Mouse (Mus musculus) stomach, embryonic 14.5 days (tissue): ENCODE data around the gene Smcr8. TPM values are rescaled to one million over a fixed set of nuclear protein-coding genes. Genes with fewer than 3 reads are reported as not detected.
"Not testable (repeated sequence)": the region's sequence is repeated elsewhere in the genome, so short reads cannot be mapped to it uniquely, and the experiment has no call there.

ENCODE experiments used
- ATAC-seq: fragments of 200-750 bp; cut with Nextera tagmentation; 2 replicates; pipeline ENCODE4 v1.8.0; 2017; ENCODE audit warnings: low read depth, moderate TSS enrichment; ENCODE audit not compliant: insufficient number of reproducible peaks, insufficient read depth, low FRiP score
- H3K27ac ChIP-seq: fragments of 300-500 bp; sonication (generic); 2 replicates; pipeline ENCODE4 v1.5.1; 2014; ENCODE audit warnings: mild to moderate bottlenecking, low read length, moderate library complexity, mixed read lengths
- H3K27me3 ChIP-seq: fragments of 300-500 bp; sonication (generic); 2 replicates; pipeline ENCODE4 v1.6.1; 2014; ENCODE audit warnings: low read length, control low read depth, mixed read lengths; ENCODE audit not compliant: control insufficient read depth, insufficient read depth
- H3K36me3 ChIP-seq: fragments of 300-500 bp; sonication (generic); 2 replicates; pipeline ENCODE4 v1.6.1; 2014; ENCODE audit warnings: mild to moderate bottlenecking, control low read depth, low read length, moderate library complexity, mixed read lengths; ENCODE audit not compliant: control insufficient read depth, insufficient read depth
- H3K4me1 ChIP-seq: fragments of 300-500 bp; sonication (generic); 2 replicates; pipeline ENCODE4 v1.6.1; 2014; ENCODE audit warnings: low read length, control low read depth, mixed read lengths; ENCODE audit not compliant: control insufficient read depth, insufficient read depth
- H3K4me2 ChIP-seq: fragments of 300-500 bp; sonication (generic); replicated peaks from 2 replicates; pipeline ENCODE4 v1.6.1; 2014; ENCODE audit warnings: low read depth, low read length, control low read depth
- H3K4me3 ChIP-seq: fragments of 300-500 bp; sonication (generic); 2 replicates; pipeline ENCODE4 v1.5.1; 2014; ENCODE audit warnings: low read depth, low read length, control low read depth
- H3K9ac ChIP-seq: fragments of 300-500 bp; sonication (generic); replicated peaks from 2 replicates; pipeline ENCODE4 v1.6.1; 2014; ENCODE audit warnings: low read depth, mild to moderate bottlenecking, control low read depth, low read length, moderate library complexity, mixed read lengths
- H3K9me3 ChIP-seq: fragments of 300-500 bp; sonication (generic); 2 replicates; pipeline ENCODE4 v1.6.1; 2016; ENCODE audit warnings: low read depth, low read length, control low read depth; ENCODE audit not compliant: control insufficient read depth
- WGBS: fragments of 180-500 bp; shearing (Covaris S2); extraction: QIAGEN DNeasy Blood & Tissue Kit; methylation state at CpG from one replicate; pipeline ENCODE4 v1.1.7; 2014; 5-methylcytosine and 5-hydroxymethylcytosine counted together
- polyA plus RNA-seq: library from polyadenylated mRNA; unstranded; fragments of >200 nt; fragmentation: Nextera tagmentation; extraction: Ambion mirVana; gene quantifications from 2 replicates; pipeline ENCODE4 v1.2.1, GENCODE M21; 2014

Gene Smcr8
- polyA plus RNA-seq, 1 experiment from 2014 or later: 7.8 TPM

DNA sequence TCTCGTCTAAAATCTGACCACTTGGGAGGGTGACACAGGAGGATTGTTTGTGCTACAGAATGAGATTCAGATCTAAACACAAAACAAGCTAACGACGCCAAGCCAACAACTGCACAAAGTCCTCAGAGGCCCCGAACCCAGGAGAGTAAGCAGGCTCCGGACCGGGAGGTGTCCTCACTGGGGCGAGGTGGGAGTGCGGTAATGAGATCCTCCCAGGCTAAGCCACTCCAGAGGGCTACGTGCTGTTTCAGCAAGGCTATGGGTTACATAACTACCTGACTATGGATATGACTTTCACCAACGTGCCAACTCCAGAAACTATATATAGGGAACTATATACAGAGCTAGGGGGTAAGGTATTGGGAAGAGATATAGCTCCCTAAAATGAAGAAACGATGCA is 19.0 kb downstream of the Smcr8 start:
- Histone ChIP-seq H3K9me3 (no peaks in the 10 kb centered on the region), H3K9ac (no peak overlapping the region), H3K27ac (no peak overlapping the region), H3K27me3 (no peaks in the 10 kb centered on the region), H3K4me3 (no peak overlapping the region), H3K4me1 (no peaks in the 10 kb centered on the region), H3K36me3 (peaks cover 37% of the 10 kb centered on the region), H3K4me2 (no peak overlapping the region)
- 90% methylated on average over 11 of the region's 11 CpGs for WGBS
- ATAC-seq: no peak

GRCm38 (mm10) chr11:60799977-60800376 is 22.7 kb downstream of the Smcr8 start:
- H3K9ac ChIP-seq: no peak overlapping the region
- peaks cover 21% of the 10 kb centered on the region for H3K36me3 ChIP-seq
- H3K4me3 ChIP-seq: no peak overlapping the region
- no peak overlapping the region for H3K4me2 ChIP-seq
- H3K4me1 ChIP-seq: no peaks in the 10 kb centered on the region
- H3K27ac ChIP-seq: no peak overlapping the region
- WGBS: 89% methylated on average over 4 of the region's 4 CpGs
- ATAC-seq: no peak
- H3K9me3 ChIP-seq: no peaks in the 10 kb centered on the region
- H3K27me3 ChIP-seq: no peaks in the 10 kb centered on the region

DNA sequence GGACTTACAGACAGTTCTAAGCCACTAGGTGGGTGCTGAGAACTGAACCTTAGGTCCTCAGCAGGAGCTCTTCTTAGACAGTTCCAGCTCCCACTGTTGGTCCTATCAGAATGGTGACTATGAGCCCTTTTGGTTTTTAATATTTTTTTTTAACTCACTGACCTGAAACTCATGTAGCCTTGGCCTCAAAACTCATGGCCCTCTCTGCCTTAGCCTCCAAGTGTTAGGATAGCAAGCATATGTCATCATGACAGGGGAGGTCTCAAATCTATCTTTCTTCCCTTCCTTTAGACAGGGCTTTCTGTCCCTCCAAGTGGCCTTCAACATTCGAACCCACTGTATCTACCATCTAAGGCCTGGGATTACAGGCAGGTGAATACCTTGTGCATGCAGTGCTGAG is 23.6 kb downstream of the Smcr8 start:
- Histone ChIP-seq H3K27me3 (no peaks in the 10 kb centered on the region), H3K9me3 (no peaks in the 10 kb centered on the region), H3K4me2 (no peak overlapping the region), H3K36me3 (peaks cover 19% of the 10 kb centered on the region), H3K4me3 (no peak overlapping the region), H3K27ac (no peak overlapping the region), H3K9ac (no peak overlapping the region), H3K4me1 (no peaks in the 10 kb centered on the region)
- ATAC-seq: no peak
- 91% methylated on average over 1 of the region's 1 CpGs for WGBS

- peak overlapping the region; percentile 24; the same call in 1 of the 2 replicates for H3K4me2 ChIP-seq
- H3K4me1 ChIP-seq: peaks cover 20% of the 10 kb centered on the region; the same call in 1 of the 2 replicates
- no peaks in the 10 kb centered on the region for H3K9me3 ChIP-seq
- H3K36me3 ChIP-seq: no peaks in the 10 kb centered on the region
- H3K9ac ChIP-seq: no peak overlapping the region
- H3K27ac ChIP-seq: no peak overlapping the region
- H3K4me3 ChIP-seq: no peak overlapping the region
- 50% methylated on average over 4 of the region's 4 CpGs for WGBS
- no peaks in the 10 kb centered on the region for H3K27me3 ChIP-seq
- ATAC-seq: no peak
Observed at GRCm38 (mm10) chr11:60808286-60809070, 31.2 kb downstream of the Smcr8 start.

GRCm38 (mm10) chr11:60809546-60809945 is 32.2 kb downstream of the Smcr8 start:
- H3K27me3 ChIP-seq: no peaks in the 10 kb centered on the region
- no peak overlapping the region for H3K9ac ChIP-seq
- 43% methylated on average over 1 of the region's 1 CpGs for WGBS
- H3K36me3 ChIP-seq: no peaks in the 10 kb centered on the region
- ATAC-seq: no peak
- H3K4me1 ChIP-seq: peaks cover 20% of the 10 kb centered on the region; the same call in 1 of the 2 replicates
- H3K4me3 ChIP-seq: peak overlapping the region; percentile 44
- no peaks in the 10 kb centered on the region for H3K9me3 ChIP-seq
- H3K27ac ChIP-seq: no peak overlapping the region
- peak overlapping the region; percentile 72 for H3K4me2 ChIP-seq

- Histone ChIP-seq H3K27me3 (no peaks in the 10 kb centered on the region), H3K4me3 (peak overlapping the region; percentile 44), H3K9me3 (no peaks in the 10 kb centered on the region), H3K36me3 (no peaks in the 10 kb centered on the region), H3K9ac (peak overlapping the region; percentile 12; the same call in 1 of the 2 replicates), H3K27ac (peak overlapping the region; percentile 61), H3K4me1 (peaks cover 20% of the 10 kb centered on the region; the same call in 1 of the 2 replicates), H3K4me2 (peak overlapping the region; percentile 72)
- WGBS: 12% methylated on average over 14 of the region's 14 CpGs
- no peak for ATAC-seq
Observed at GRCm38 (mm10) chr11:60810046-60810965, 33.0 kb downstream of the Smcr8 start.

DNA sequence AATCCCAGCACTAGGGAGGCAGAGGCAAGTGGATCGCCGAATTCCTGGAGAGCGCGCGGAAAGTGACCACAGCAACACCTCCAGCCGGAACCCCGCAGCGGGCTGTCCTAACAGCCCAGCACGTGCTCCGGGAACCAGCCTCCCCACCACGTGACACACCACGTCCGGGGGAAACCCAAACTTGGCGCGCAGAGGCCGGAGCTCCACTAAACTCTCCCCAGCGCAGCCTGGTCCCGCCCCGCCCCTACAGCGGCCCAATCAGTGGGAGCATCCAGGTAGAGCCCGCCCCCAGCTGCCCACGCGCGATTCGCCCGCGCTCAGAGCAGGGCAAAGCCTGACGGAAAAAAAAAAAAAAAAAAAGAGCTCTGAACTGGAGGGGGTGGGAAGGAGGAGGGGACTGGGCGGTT is 33.7 kb downstream of the Smcr8 start:
- H3K36me3 ChIP-seq: no peaks in the 10 kb centered on the region
- under 1% methylated on average over 29 of the region's 29 CpGs for WGBS
- peak overlapping the region; percentile 72 for H3K4me2 ChIP-seq
- peaks cover 20% of the 10 kb centered on the region; the same call in 1 of the 2 replicates for H3K4me1 ChIP-seq
- peak overlapping the region; percentile 61 for H3K27ac ChIP-seq
- H3K9ac ChIP-seq: peak overlapping the region; percentile 12; the same call in 1 of the 2 replicates
- no peaks in the 10 kb centered on the region for H3K9me3 ChIP-seq
- H3K27me3 ChIP-seq: no peaks in the 10 kb centered on the region
- peak overlapping the region; percentile 44 for H3K4me3 ChIP-seq
- ATAC-seq: peak; percentile 99

DNA sequence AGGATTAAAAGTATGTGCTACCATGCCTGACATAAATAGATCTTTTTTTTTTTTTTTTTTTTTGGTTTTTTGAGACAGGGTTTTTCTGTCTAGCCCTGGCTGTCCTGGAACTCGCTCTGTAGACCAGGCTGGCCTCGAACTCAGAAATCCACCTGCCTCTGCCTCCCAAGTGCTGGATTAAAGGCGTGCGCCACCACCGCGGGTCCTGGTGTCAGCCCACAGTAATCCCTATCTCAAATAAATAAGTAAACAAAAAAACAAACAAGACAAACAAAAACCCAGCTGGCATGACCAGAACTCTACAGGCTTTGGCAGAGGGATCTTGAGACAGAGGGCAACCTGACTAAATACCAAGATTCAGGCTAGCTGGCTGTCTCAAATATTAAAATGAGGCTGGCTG is 34.3 kb downstream of the Smcr8 start, which contains the start of gene Shmt1:
Gene Shmt1, minus strand, starts transcription at position 101 of the 400 bp plus-strand sequence.
- H3K9ac ChIP-seq: peak within 1 kb of the TSS; percentile 12; the same call in 1 of the 2 replicates
- peak within 1 kb of the TSS; percentile 72 for H3K4me2 ChIP-seq
- peak within 1 kb of the TSS; percentile 44 for H3K4me3 ChIP-seq
- not testable (repeated sequence) for H3K9me3 ChIP-seq, ATAC-seq, H3K36me3 ChIP-seq, H3K27me3 ChIP-seq
- peaks cover 20% of the 10 kb centered on the region; the same call in 1 of the 2 replicates for H3K4me1 ChIP-seq
- 19% methylated on average over 6 of the region's 6 CpGs for WGBS
- peak within 1 kb of the TSS; percentile 61 for H3K27ac ChIP-seq
